Mouse (Mus musculus) CH12.LX (cell line): ENCODE measurements at regions not wholly inside any gene's neighbourhood (a gene's known extent, or its start where the extent isn't known, plus 50 kb on each side); places are given as distances from the start of the nearest gene placed in this dataset.

Experiments used
- DNase-seq: peaks from one replicate; pipeline ENCODE4 v3.0.0-alpha.2; 2013; ENCODE audit errors: extremely low read depth
- H3K27ac ChIP-seq: 2 replicates; pipeline ENCODE4 v1.5.1; 2012; ENCODE audit warnings: low read depth, mild to moderate bottlenecking, control low read depth, moderate library complexity; ENCODE audit not compliant: insufficient read depth
- H3K27me3 ChIP-seq: replicated peaks from 2 replicates; pipeline ENCODE3; 2012; ENCODE audit warnings: inconsistent platforms
- H3K36me3 ChIP-seq, 2 experiments: replicated peaks in 1 of 2; 2 replicates each; pipeline versions ENCODE3 to v1.6.1; 2012; ENCODE audit warnings: inconsistent platforms in 1 of 2, low read length in 1 of 2, mild to moderate bottlenecking in 1 of 2, mixed read lengths in 1 of 2, moderate library complexity in 1 of 2; ENCODE audit not compliant: control insufficient read depth in 1 of 2, insufficient read depth in 1 of 2
- H3K4me1 ChIP-seq, 2 experiments: 2 replicates each; pipeline ENCODE4 v1.6.1; 2012; ENCODE audit warnings: inconsistent platforms in 1 of 2, moderate library complexity in 1 of 2; ENCODE audit not compliant: insufficient read depth in 2 of 2, control insufficient read depth in 1 of 2
- H3K4me2 ChIP-seq: 2 replicates; pipeline ENCODE4 v1.6.1; 2012; ENCODE audit warnings: low read depth, mild to moderate bottlenecking, control low read depth; ENCODE audit not compliant: poor library complexity, insufficient read depth, severe bottlenecking
- H3K4me3 ChIP-seq, 3 experiments: fragments of 150-350 bp in 1 of 3; sonication (generic) in 1 of 3; replicated peaks in 1 of 3; 2 replicates each; pipeline versions ENCODE3 to v1.5.1; 2011 to 2012; ENCODE audit warnings: low read depth in 2 of 3, low read length in 2 of 3, mild to moderate bottlenecking in 2 of 3, moderate library complexity in 2 of 3, control low read depth in 1 of 3, improper control_type of control experiment in 1 of 3, inconsistent platforms in 1 of 3, mixed read lengths in 1 of 3; ENCODE audit not compliant: poor library complexity in 1 of 3
- H3K79me2 ChIP-seq: replicated peaks from 2 replicates; pipeline ENCODE4 v1.6.1; 2012; ENCODE audit warnings: mild to moderate bottlenecking, moderate library complexity; ENCODE audit not compliant: control insufficient read depth, poor library complexity, insufficient read depth, severe bottlenecking; ENCODE audit errors: extremely low read depth
- H3K9ac ChIP-seq: 2 replicates; pipeline ENCODE4 v1.6.1; 2012; ENCODE audit warnings: low read depth, mild to moderate bottlenecking, control low read depth, moderate library complexity; ENCODE audit not compliant: insufficient read depth
- H3K9me3 ChIP-seq: replicated peaks from 2 replicates; pipeline ENCODE3; 2012; ENCODE audit warnings: low read length, inconsistent platforms, mixed read lengths
- CHD1 ChIP-seq: IDR thresholded peaks from 2 replicates; pipeline ENCODE4 v1.6.1; 2012; ENCODE audit warnings: low read depth, low read length, improper control_type of control experiment, inconsistent platforms
- CHD2 ChIP-seq: IDR thresholded peaks from 2 replicates; pipeline ENCODE4 v1.6.1; 2011; ENCODE audit warnings: low read length, improper control_type of control experiment
- CTCF ChIP-seq, 2 experiments: IDR thresholded peaks in 1 of 2; conservative IDR thresholded peaks in 1 of 2; 2 replicates each; pipeline ENCODE4 v1.5.1; 2011 to 2012; ENCODE audit warnings: low read depth in 2 of 2, low read length in 2 of 2, improper control_type of control experiment in 1 of 2, inconsistent platforms in 1 of 2, mild to moderate bottlenecking in 1 of 2, moderate library complexity in 1 of 2
- E2F4 ChIP-seq: IDR thresholded peaks from 2 replicates; pipeline ENCODE4 v1.6.1; 2011; ENCODE audit warnings: low read depth, low read length, improper control_type of control experiment; ENCODE audit not compliant: insufficient replicate concordance
- ELF1 ChIP-seq: IDR thresholded peaks from 2 replicates; pipeline ENCODE4 v1.6.1; 2014; ENCODE audit warnings: low read depth, mild to moderate bottlenecking, inconsistent platforms, low read length, improper control_type of control experiment
- EP300 ChIP-seq: IDR thresholded peaks from 2 replicates; pipeline ENCODE4 v1.6.1; 2011; ENCODE audit warnings: low read length, improper control_type of control experiment
- ETS1 ChIP-seq: conservative IDR thresholded peaks from 2 replicates; pipeline ENCODE4 v1.6.1; 2012; ENCODE audit warnings: low read depth, mild to moderate bottlenecking, inconsistent platforms, low read length, improper control_type of control experiment, moderate library complexity
- GABPA ChIP-seq: IDR thresholded peaks from 2 replicates; pipeline ENCODE4 v1.6.1; 2012; ENCODE audit warnings: low read depth, low read length, improper control_type of control experiment, inconsistent platforms; ENCODE audit not compliant: insufficient replicate concordance
- HCFC1 ChIP-seq: IDR thresholded peaks from 2 replicates; pipeline ENCODE4 v1.6.1; 2012; ENCODE audit warnings: low read depth, mild to moderate bottlenecking, inconsistent platforms, low read length, improper control_type of control experiment
- IRF4 ChIP-seq: IDR thresholded peaks from 2 replicates; pipeline ENCODE4 v1.6.1; 2014; ENCODE audit warnings: low read depth, mild to moderate bottlenecking, inconsistent platforms, low read length, improper control_type of control experiment
- JUN ChIP-seq: IDR thresholded peaks from 2 replicates; pipeline ENCODE4 v1.6.1; 2011; ENCODE audit warnings: low read depth, mild to moderate bottlenecking, low read length, improper control_type of control experiment, moderate library complexity; ENCODE audit not compliant: insufficient read depth
- JUND ChIP-seq: conservative IDR thresholded peaks from 2 replicates; pipeline ENCODE4 v1.6.1; 2011; ENCODE audit warnings: low read depth, low read length, improper control_type of control experiment
- MAX ChIP-seq: IDR thresholded peaks from 2 replicates; pipeline ENCODE4 v1.6.1; 2011; ENCODE audit warnings: low read length, improper control_type of control experiment
- MEF2A ChIP-seq: IDR thresholded peaks from 2 replicates; pipeline ENCODE4 v1.6.1; 2014; ENCODE audit warnings: low read depth, mild to moderate bottlenecking, inconsistent platforms, low read length, improper control_type of control experiment, borderline replicate concordance
- MYC ChIP-seq: IDR thresholded peaks from 2 replicates; pipeline ENCODE4 v1.6.1; 2011; ENCODE audit warnings: low read depth, mild to moderate bottlenecking, improper control_type of control experiment, low read length
- NELFE ChIP-seq: IDR thresholded peaks from 2 replicates; pipeline ENCODE4 v1.6.1; 2011; ENCODE audit warnings: low read depth, low read length, improper control_type of control experiment
- NRF1 ChIP-seq: IDR thresholded peaks from 2 replicates; pipeline ENCODE4 v1.6.1; 2014; ENCODE audit warnings: low read depth, mild to moderate bottlenecking, inconsistent platforms, low read length, improper control_type of control experiment, moderate library complexity
- PAX5 ChIP-seq: IDR thresholded peaks from 2 replicates; pipeline ENCODE4 v1.6.1; 2012; ENCODE audit warnings: low read length, inconsistent platforms, mixed read lengths
- POLR2AphosphoS2 ChIP-seq: IDR thresholded peaks from 2 replicates; pipeline ENCODE4 v1.6.1; 2011; ENCODE audit warnings: low read depth, low read length, improper control_type of control experiment
- RAD21 ChIP-seq: IDR thresholded peaks from 2 replicates; pipeline ENCODE4 v1.6.1; 2011; ENCODE audit warnings: low read depth, mild to moderate bottlenecking, low read length, improper control_type of control experiment, moderate library complexity
- RCOR1 ChIP-seq: conservative IDR thresholded peaks from 2 replicates; pipeline ENCODE4 v1.6.1; 2012; ENCODE audit warnings: low read depth, mild to moderate bottlenecking, inconsistent platforms, low read length, improper control_type of control experiment
- SIN3A ChIP-seq: IDR thresholded peaks from 2 replicates; pipeline ENCODE4 v1.6.1; 2012; ENCODE audit warnings: low read length, improper control_type of control experiment, inconsistent platforms
- TBP ChIP-seq: conservative IDR thresholded peaks from 2 replicates; pipeline ENCODE4 v1.6.1; 2011; ENCODE audit warnings: low read depth, low read length, improper control_type of control experiment
- TCF12 ChIP-seq: IDR thresholded peaks from 2 replicates; pipeline ENCODE4 v1.6.1; 2014; ENCODE audit warnings: low read depth, mild to moderate bottlenecking, inconsistent platforms, low read length, improper control_type of control experiment
- UBTF ChIP-seq: IDR thresholded peaks from 2 replicates; pipeline ENCODE4 v1.6.1; 2012; ENCODE audit warnings: low read depth, mild to moderate bottlenecking, inconsistent platforms, low read length, improper control_type of control experiment, moderate library complexity
- ZC3H11A ChIP-seq: IDR thresholded peaks from 2 replicates; pipeline ENCODE4 v1.6.1; 2012; ENCODE audit warnings: low read depth, mild to moderate bottlenecking, inconsistent platforms, low read length, improper control_type of control experiment
- ZKSCAN1 ChIP-seq: IDR thresholded peaks from 2 replicates; pipeline ENCODE4 v1.6.1; 2012; ENCODE audit warnings: low read depth, inconsistent platforms, low read length, improper control_type of control experiment, borderline replicate concordance
- ZMIZ1 ChIP-seq: IDR thresholded peaks from 2 replicates; pipeline ENCODE4 v1.6.1; 2012; ENCODE audit warnings: low read depth, mild to moderate bottlenecking, inconsistent platforms, low read length, improper control_type of control experiment
- ZNF384 ChIP-seq: IDR thresholded peaks from 2 replicates; pipeline ENCODE4 v1.6.1; 2012; ENCODE audit warnings: low read depth, low read length, improper control_type of control experiment, inconsistent platforms
- dilution Hi-C: fragments of 300-500 bp; cut with MboI; formaldehyde crosslinking; loops from 2 replicates; pipeline ENCODE4 v1.14.3; 2020; ENCODE audit warnings: low sequenced_read_pairs; ENCODE audit not compliant: extremely low pct_unique_long_range_greater_than_20kb, extremely low pct_ligation_motif_present
- in situ Hi-C: fragments of 300-500 bp; cut with MboI; formaldehyde crosslinking; loops from 3 replicates; pipeline ENCODE4 v1.14.3; 2019; ENCODE audit warnings: low sequenced_read_pairs, low pct_ligation_motif_present, low pct_unique_long_range_greater_than_20kb, mixed read lengths

GRCm38 (mm10) chr14:25005241-25005946 lies 453.6 kb upstream of the Zmiz1 start:
- Histone ChIP-seq H3K27me3 (peaks cover 2% of the 10 kb centered on the region), H3K4me2 (no peak overlapping the region), H3K4me1 (peaks cover 0 to 16% of the 10 kb centered on the region in 2 experiments; a peak in 2 of 4 replicates), H3K9me3 (no peaks in the 10 kb centered on the region), H3K79me2 (no peaks in the 10 kb centered on the region), H3K4me3 (no peak overlapping the region), H3K27ac (no peak overlapping the region), H3K36me3 (no peaks in the 10 kb centered on the region), H3K9ac (no peak overlapping the region)
- no peak for DNase-seq
- TF ChIP-seq CHD2, result no peak
- no peak for TF ChIP-seq JUND
- TF ChIP-seq IRF4, result no peak
- no peak for TF ChIP-seq MAX
- no peak for TF ChIP-seq ZMIZ1
- TF ChIP-seq CHD1, result no peak
- TF ChIP-seq ZC3H11A, result no peak
- TF ChIP-seq NELFE, result no peak
- TF ChIP-seq ZKSCAN1, result no peak
- no peak for TF ChIP-seq CTCF (conservative IDR thresholded peaks at IDR 0.05 in 1 of 2, IDR thresholded peaks at IDR 0.05 in 1 of 2; ENCODE audit: low read depth in 2 of 2, low read length in 2 of 2)
- no peak for TF ChIP-seq MYC
- TF ChIP-seq HCFC1, result no peak
- TF ChIP-seq PAX5, result no peak
- TF ChIP-seq MEF2A, result no peak
- TF ChIP-seq E2F4, result no peak
- no peak for TF ChIP-seq ZNF384
- no peak for TF ChIP-seq JUN
- TF ChIP-seq UBTF, result no peak
- TF ChIP-seq POLR2AphosphoS2, result no peak
- no peak for TF ChIP-seq TCF12
- in situ Hi-C loops (no loop called here), dilution Hi-C loops (no loop called here)

- no peaks in the 10 kb centered on the region for H3K79me2 ChIP-seq
- H3K36me3 ChIP-seq, result no peaks in the 10 kb centered on the region
- no peak for TF ChIP-seq UBTF
- no peak for TF ChIP-seq RAD21
- TF ChIP-seq EP300, result no peak
- no peak for TF ChIP-seq ZC3H11A
- TF ChIP-seq SIN3A, result no peak
- no peak for TF ChIP-seq E2F4
- TF ChIP-seq RCOR1, result no peak
- TF ChIP-seq TBP, result no peak
- TF ChIP-seq JUND, result no peak
- TF ChIP-seq ELF1, result no peak
- TF ChIP-seq GABPA, result no peak
- TF ChIP-seq CTCF (conservative IDR thresholded peaks at IDR 0.05 in 1 of 2, IDR thresholded peaks at IDR 0.05 in 1 of 2; ENCODE audit: low read depth in 2 of 2, low read length in 2 of 2), result no peak
- TF ChIP-seq MAX, result no peak
- TF ChIP-seq JUN, result no peak
- no peak for TF ChIP-seq CHD2
- TF ChIP-seq NELFE, result no peak
- no peak for TF ChIP-seq NRF1
- TF ChIP-seq POLR2AphosphoS2, result no peak
- TF ChIP-seq ETS1, result no peak
- no peak overlapping the region for H3K9ac ChIP-seq
- H3K9me3 ChIP-seq, result no peaks in the 10 kb centered on the region
- peaks cover 8% of the 10 kb centered on the region for H3K27me3 ChIP-seq
- no peak overlapping the region for H3K4me3 ChIP-seq
- in situ Hi-C loops (no loop called here), dilution Hi-C loops (no loop called here)
- DNase-seq, result no peak
- H3K4me2 ChIP-seq, result no peak overlapping the region
- H3K27ac ChIP-seq, result no peak overlapping the region
- no peaks in the 10 kb centered on the region for H3K4me1 ChIP-seq
Observed at GRCm38 (mm10) chr14:25011926-25012325, 447.1 kb upstream of the Zmiz1 start.
